Mouse (Mus musculus) forebrain, embryonic 15.5 days (tissue): Measurements from ENCODE around the gene Olfr559. TPM values are rescaled to one million over a fixed set of nuclear protein-coding genes. Genes with fewer than 3 reads are reported as not detected.

Experiments
- ATAC-seq: fragments of 200-750 bp; cut with Nextera tagmentation; replicated peaks from 2 replicates; pipeline ENCODE4 v1.8.0; 2017; ENCODE audit warnings: mild to moderate bottlenecking, moderate TSS enrichment, moderate library complexity
- H3K27ac ChIP-seq: fragments of 300-500 bp; sonication (generic); replicated peaks from 2 replicates; pipeline ENCODE4 v1.5.1; 2015; ENCODE audit warnings: mild to moderate bottlenecking, inconsistent platforms
- H3K27me3 ChIP-seq: fragments of 300-500 bp; sonication (generic); 2 replicates; pipeline ENCODE4 v1.6.1; 2015; ENCODE audit warnings: inconsistent platforms
- H3K36me3 ChIP-seq: fragments of 300-500 bp; sonication (generic); 2 replicates; pipeline ENCODE4 v1.6.1; 2015; ENCODE audit warnings: mild to moderate bottlenecking, inconsistent platforms
- H3K4me1 ChIP-seq: fragments of 300-500 bp; sonication (generic); 2 replicates; pipeline ENCODE4 v1.6.1; 2015; ENCODE audit warnings: inconsistent platforms
- H3K4me2 ChIP-seq: fragments of 300-500 bp; sonication (generic); replicated peaks from 2 replicates; pipeline ENCODE4 v1.6.1; 2015; ENCODE audit warnings: mild to moderate bottlenecking, inconsistent platforms
- H3K4me3 ChIP-seq: fragments of 300-500 bp; sonication (generic); 2 replicates; pipeline ENCODE4 v1.5.1; 2015; ENCODE audit warnings: mild to moderate bottlenecking, inconsistent platforms
- H3K9ac ChIP-seq: fragments of 300-500 bp; sonication (generic); replicated peaks from 2 replicates; pipeline ENCODE4 v1.6.1; 2015; ENCODE audit warnings: mild to moderate bottlenecking, inconsistent platforms
- H3K9me3 ChIP-seq: fragments of 300-500 bp; sonication (generic); 2 replicates; pipeline ENCODE4 v1.6.1; 2016; ENCODE audit warnings: inconsistent platforms
- WGBS: fragments of 180-500 bp; shearing (Covaris S2); methylation state at CpG from one replicate; pipeline ENCODE4 v1.1.7; 2015; ENCODE audit warnings: mixed read lengths; 5-methylcytosine and 5-hydroxymethylcytosine counted together
- polyA plus RNA-seq: library from polyadenylated mRNA; unstranded; fragments of >200 nt; fragmentation: Nextera tagmentation; extraction: Ambion mirVana; gene quantifications from 2 replicates; pipeline ENCODE4 v1.2.1, GENCODE M21; 2015

Olfr559 gene
- not detected in 2 replicates for polyA plus RNA-seq

GRCm38 (mm10) chr7:102727391-102727790, at the start of gene Olfr559:
TSS of gene Olfr559 (minus strand) at chr7:102727491.
- Histone ChIP-seq H3K4me1 (no peaks in the 10 kb centered on the region), H3K27me3 (no peaks in the 10 kb centered on the region), H3K9ac (no peak within 1 kb of the TSS), H3K36me3 (no peaks in the 10 kb centered on the region), H3K9me3 (no peaks in the 10 kb centered on the region), H3K27ac (no peak within 1 kb of the TSS), H3K4me3 (no peak within 1 kb of the TSS), H3K4me2 (no peak within 1 kb of the TSS)
- no peak for ATAC-seq

- WGBS, result 76% methylated on average over 2 of the region's 2 CpGs
- no peak within 1 kb of the TSS for H3K4me3 ChIP-seq
- no peaks in the 10 kb centered on the region for H3K4me1 ChIP-seq
- no peak within 1 kb of the TSS for H3K4me2 ChIP-seq
- no peak for ATAC-seq
- no peaks in the 10 kb centered on the region for H3K9me3 ChIP-seq
- no peaks in the 10 kb centered on the region for H3K27me3 ChIP-seq
- no peak within 1 kb of the TSS for H3K9ac ChIP-seq
- H3K36me3 ChIP-seq, result no peaks in the 10 kb centered on the region
- no peak within 1 kb of the TSS for H3K27ac ChIP-seq
Measured at GRCm38 (mm10) chr7:102770921-102771320, 43.6 kb upstream of the Olfr559 start, which contains the start of gene Olfr561. TSS of gene Olfr561 (plus strand) at chr7:102771221.

- Histone ChIP-seq H3K4me2 (no peak within 1 kb of the TSS), H3K36me3 (no peaks in the 10 kb centered on the region), H3K9me3 (no peaks in the 10 kb centered on the region), H3K27ac (no peak within 1 kb of the TSS), H3K4me1 (no peaks in the 10 kb centered on the region), H3K27me3 (no peaks in the 10 kb centered on the region), H3K9ac (no peak within 1 kb of the TSS), H3K4me3 (no peak within 1 kb of the TSS)
- no peak for ATAC-seq
- 91% methylated on average over 4 of the region's 4 CpGs for WGBS
Measured at GRCm38 (mm10) chr7:102759266-102759665, 32.0 kb upstream of the Olfr559 start, which contains the start of the genes Olfr560 and Olfr78. TSS of gene Olfr560 (minus strand) at chr7:102759366. TSS of gene Olfr78 (minus strand) at chr7:102759471.

GRCm38 (mm10) chr7:102752086-102752485, 24.8 kb upstream of the Olfr559 start:
- Histone ChIP-seq H3K4me2 (no peak overlapping the region), H3K4me3 (no peak overlapping the region), H3K36me3 (no peaks in the 10 kb centered on the region), H3K9me3 (no peaks in the 10 kb centered on the region), H3K27me3 (no peaks in the 10 kb centered on the region), H3K27ac (no peak overlapping the region), H3K4me1 (no peaks in the 10 kb centered on the region), H3K9ac (no peak overlapping the region)
- no peak for ATAC-seq
- 10% methylated on average over 1 of the region's 1 CpGs for WGBS

- H3K9ac ChIP-seq, result no peak overlapping the region
- no peak overlapping the region for H3K4me3 ChIP-seq
- no peak for ATAC-seq
- H3K27me3 ChIP-seq, result no peaks in the 10 kb centered on the region
- no peaks in the 10 kb centered on the region for H3K4me1 ChIP-seq
- H3K36me3 ChIP-seq, result no peaks in the 10 kb centered on the region
- no peaks in the 10 kb centered on the region for H3K9me3 ChIP-seq
- no peak overlapping the region for H3K4me2 ChIP-seq
- 66% methylated on average over 2 of the region's 2 CpGs for WGBS
- no peak overlapping the region for H3K27ac ChIP-seq
Measured at GRCm38 (mm10) chr7:102737705-102738104, 10.4 kb upstream of the Olfr559 start.

- no peaks in the 10 kb centered on the region for H3K4me1 ChIP-seq
- no peaks in the 10 kb centered on the region for H3K9me3 ChIP-seq
Measured at GRCm38 (mm10) chr7:102733793-102734192, 6.5 kb upstream of the Olfr559 start.

GRCm38 (mm10) chr7:102718970-102719369, 8.3 kb downstream of the Olfr559 start, which contains the start of gene Olfr33:
TSS of gene Olfr33 (minus strand) at chr7:102719070.
- Histone ChIP-seq H3K27ac (no peak within 1 kb of the TSS), H3K4me1 (no peaks in the 10 kb centered on the region), H3K4me3 (no peak within 1 kb of the TSS), H3K27me3 (no peaks in the 10 kb centered on the region), H3K9ac (no peak within 1 kb of the TSS), H3K9me3 (no peaks in the 10 kb centered on the region), H3K36me3 (no peaks in the 10 kb centered on the region), H3K4me2 (no peak within 1 kb of the TSS)
- no peak for ATAC-seq
- WGBS, result 38% methylated on average over 1 of the region's 1 CpGs

More at GRCm38 (mm10) chr7:102733793-102734192, 6.5 kb upstream of the Olfr559 start:
- H3K27ac ChIP-seq, result no peak overlapping the region
- no peaks in the 10 kb centered on the region for H3K27me3 ChIP-seq
- no peak for ATAC-seq
- H3K9ac ChIP-seq, result no peak overlapping the region
- 94% methylated on average over 1 of the region's 1 CpGs for WGBS
- H3K4me2 ChIP-seq, result no peak overlapping the region
- no peaks in the 10 kb centered on the region for H3K36me3 ChIP-seq
- no peak overlapping the region for H3K4me3 ChIP-seq

GRCm38 (mm10) chr7:102701915-102702314, 25.4 kb downstream of the Olfr559 start, which contains the start of gene Olfr558:
TSS of gene Olfr558 (plus strand) at chr7:102702215.
- no peaks in the 10 kb centered on the region for H3K36me3 ChIP-seq
- H3K4me3 ChIP-seq, result no peak within 1 kb of the TSS
- H3K9me3 ChIP-seq, result no peaks in the 10 kb centered on the region
- ATAC-seq, result no peak
- no peaks in the 10 kb centered on the region for H3K4me1 ChIP-seq
- H3K4me2 ChIP-seq, result no peak within 1 kb of the TSS
- no peaks in the 10 kb centered on the region for H3K27me3 ChIP-seq
- H3K9ac ChIP-seq, result no peak within 1 kb of the TSS
- no peak within 1 kb of the TSS for H3K27ac ChIP-seq

- Histone ChIP-seq H3K9ac (no peak overlapping the region), H3K27me3 (no peaks in the 10 kb centered on the region), H3K4me3 (no peak overlapping the region), H3K4me2 (no peak overlapping the region), H3K36me3 (no peaks in the 10 kb centered on the region), H3K4me1 (no peaks in the 10 kb centered on the region), H3K27ac (no peak overlapping the region), H3K9me3 (no peaks in the 10 kb centered on the region)
- 88% methylated on average over 7 of the region's 7 CpGs for WGBS
- ATAC-seq, result no peak
Measured at GRCm38 (mm10) chr7:102698461-102698860, 28.8 kb downstream of the Olfr559 start.

GRCm38 (mm10) chr7:102695358-102696125, 31.7 kb downstream of the Olfr559 start, which contains the start of gene Olfr557:
TSS of gene Olfr557 (plus strand) at chr7:102695910.
- no peak for ATAC-seq
- H3K9ac ChIP-seq, result no peak within 1 kb of the TSS
- no peak within 1 kb of the TSS for H3K4me2 ChIP-seq
- no peaks in the 10 kb centered on the region for H3K36me3 ChIP-seq
- no peak within 1 kb of the TSS for H3K4me3 ChIP-seq
- H3K4me1 ChIP-seq, result no peaks in the 10 kb centered on the region
- WGBS, result 81% methylated on average over 5 of the region's 5 CpGs
- H3K27me3 ChIP-seq, result no peaks in the 10 kb centered on the region
- no peaks in the 10 kb centered on the region for H3K9me3 ChIP-seq
- H3K27ac ChIP-seq, result no peak within 1 kb of the TSS

GRCm38 (mm10) chr7:102686944-102687501, 40.3 kb downstream of the Olfr559 start, which contains the start of gene Trim68:
TSS of gene Trim68 (minus strand) at chr7:102687327.
- Histone ChIP-seq H3K27me3 (no peaks in the 10 kb centered on the region), H3K4me1 (0 out of 2 replicates have a peak, but pooled peaks cover 4% of the 10 kb centered on the region), H3K4me2 (peak within 1 kb of the TSS; percentile 85), H3K4me3 (peak within 1 kb of the TSS; percentile 63), H3K36me3 (no peaks in the 10 kb centered on the region), H3K9ac (peak within 1 kb of the TSS; percentile 72), H3K9me3 (no peaks in the 10 kb centered on the region), H3K27ac (peak within 1 kb of the TSS; percentile 56; the same call in 1 of the 2 replicates)
- peak; percentile 99 for ATAC-seq
- WGBS, result under 1% methylated on average over 40 of the region's 40 CpGs

- no peak overlapping the region for H3K4me3 ChIP-seq
- H3K9me3 ChIP-seq, result no peaks in the 10 kb centered on the region
- 98% methylated on average over 1 of the region's 1 CpGs for WGBS
- H3K9ac ChIP-seq, result no peak overlapping the region
- no peak overlapping the region for H3K4me2 ChIP-seq
- no peak for ATAC-seq
- H3K4me1 ChIP-seq, result no peaks in the 10 kb centered on the region
- H3K36me3 ChIP-seq, result no peaks in the 10 kb centered on the region
- no peak overlapping the region for H3K27ac ChIP-seq
- no peaks in the 10 kb centered on the region for H3K27me3 ChIP-seq
Measured at GRCm38 (mm10) chr7:102681916-102682315, 45.4 kb downstream of the Olfr559 start.
